Mouse (Mus musculus): ENCODE measurements around the gene Hdac2. TPM values are rescaled to one million over a fixed set of nuclear protein-coding genes. Genes with fewer than 3 reads are reported as not detected.

Hdac2 gene
- 201 TPM for polyA plus RNA-seq (2014; fragmentation: Illumina TruSeq; extraction: RNeasy Lipid Tissue Mini Kit (QIAGEN cat#74804); ENCODE audit: low read depth, low replicate concordance)

GRCm38 (mm10) chr10:36974086-36974675 lies at the start of gene Hdac2:
Hdac2 (plus strand) TSS chr10:36974544.

Other genes with a start within 250 kb of the Hdac2 start
- 188 TPM for gene Marcks, start 164.4 kb downstream of the Hdac2 start, polyA plus RNA-seq (2014; fragmentation: Illumina TruSeq; extraction: RNeasy Lipid Tissue Mini Kit (QIAGEN cat#74804); ENCODE audit: low read depth, low replicate concordance)

Data from sigmoid colon, adult 10 weeks (tissue).